ENCODE assay signal across 8 mouse cellular contexts in the genomic region with DNA sequence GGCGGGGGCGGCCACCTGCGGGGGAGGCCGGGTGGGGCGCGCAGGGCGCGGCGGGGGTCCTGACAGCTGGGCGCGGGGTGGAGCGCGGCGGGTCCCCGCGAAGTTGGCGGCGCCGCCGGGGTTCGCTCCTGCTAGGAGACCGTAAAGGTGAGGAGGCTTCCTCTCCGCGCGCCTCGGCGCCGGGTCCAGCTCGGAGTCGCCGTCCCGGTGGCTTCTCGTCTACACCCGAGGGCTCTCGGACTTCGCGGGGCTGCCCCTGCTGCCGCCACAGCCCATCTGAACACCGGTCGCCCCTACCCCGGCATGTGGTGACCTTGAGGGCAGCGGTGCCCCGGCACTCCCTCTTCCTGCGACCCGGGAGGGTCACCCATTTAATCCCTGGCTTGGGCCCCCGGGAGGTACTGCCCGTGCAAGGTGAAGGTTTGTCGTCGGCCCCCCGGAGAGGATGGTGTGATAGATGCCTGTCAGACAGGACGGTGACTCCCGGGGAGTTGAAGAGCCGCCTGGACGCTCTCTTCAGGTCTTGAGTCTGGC. TPM values are rescaled to one million over a fixed set of nuclear protein-coding genes. Genes with fewer than 3 reads are reported as not detected.
DNase-seq lines count a peak whose midpoint lies in the region; ATAC-seq and TF ChIP-seq lines count a peak whose summit lies in the region.

No protein-coding gene starts in this region.

- ATAC-seq in forebrain, postnatal 0 days, result no peak
- ATAC-seq in hindbrain, embryonic 14.5 days (ENCODE audit: low FRiP score), result no peak
- peak; percentile 5 for ATAC-seq in liver, embryonic 12.5 days

- peak overlapping the region; percentile 100 for H3K27ac ChIP-seq in layer of hippocampus, adult 2 months
- H3K27ac ChIP-seq in bone marrow, adult 2 months (ENCODE audit: control insufficient read depth, insufficient read depth, low read depth, low read length, poor library complexity), result peak overlapping the region; percentile 99
- H3K27ac ChIP-seq in forebrain, postnatal 0 days (ENCODE audit: low read depth, low read length), result peak overlapping the region; percentile 99
- peak overlapping the region; percentile 100 for H3K27ac ChIP-seq in hindbrain, embryonic 14.5 days
- H3K27ac ChIP-seq in liver, embryonic 12.5 days, result peak overlapping the region; percentile 99

- H3K9me3 ChIP-seq in forebrain, postnatal 0 days (ENCODE audit: low read length), result no peaks in the 10 kb centered on the region
- no peaks in the 10 kb centered on the region for H3K9me3 ChIP-seq in hindbrain, embryonic 14.5 days (ENCODE audit: control insufficient read depth, low read length)
- H3K9me3 ChIP-seq in liver, embryonic 12.5 days (replicated peaks), result no peaks in the 10 kb centered on the region

- no peaks in the 10 kb centered on the region for H3K27me3 ChIP-seq in forebrain, postnatal 0 days (ENCODE audit: insufficient read depth, low read length)
- no peaks in the 10 kb centered on the region for H3K27me3 ChIP-seq in hindbrain, embryonic 14.5 days (ENCODE audit: control insufficient read depth, insufficient read depth, low read length)
- H3K27me3 ChIP-seq in liver, embryonic 12.5 days (replicated peaks), result no peaks in the 10 kb centered on the region

- peak in 1 of 2 experiments; percentile 19 for DNase-seq in layer of hippocampus, adult 2 months (ENCODE audit: low spot score in 2 of 2)
- DNase-seq in layer of hippocampus, adult 18-20 months (ENCODE audit: low spot score in 2 of 2), result no peak
- no peak for DNase-seq in forebrain, postnatal 0 days
- DNase-seq in hindbrain, embryonic 14.5 days (ENCODE audit: low spot score), result no peak
- DNase-seq in natural killer cell, adult 2 months (ENCODE audit: low spot score in 2 of 2), result peak; percentile 23 to 32
- peak; percentile 51 to 53 for DNase-seq in thymus, postnatal 10 days (ENCODE audit: low spot score in 2 of 2)

- no peak for TF ChIP-seq CTCF in layer of hippocampus, adult 2 months (conservative IDR thresholded peaks at IDR 0.05)
- no peak for TF ChIP-seq CTCF in bone marrow, adult 2 months (IDR thresholded peaks at IDR 0.05; ENCODE audit: control insufficient read depth, insufficient read depth, low read length)
- no peak for TF ChIP-seq CTCF in forebrain, postnatal 0 days (IDR thresholded peaks at IDR 0.05; ENCODE audit: low read depth)

- peak overlapping the region; percentile 97 for H3K9ac ChIP-seq in forebrain, postnatal 0 days
- peak overlapping the region; percentile 95 for H3K9ac ChIP-seq in hindbrain, embryonic 14.5 days
- H3K9ac ChIP-seq in liver, embryonic 12.5 days, result peak overlapping the region; percentile 98

- peak overlapping the region; percentile 84 for H3K4me2 ChIP-seq in forebrain, postnatal 0 days (ENCODE audit: low read depth)
- peak overlapping the region; percentile 77 for H3K4me2 ChIP-seq in hindbrain, embryonic 14.5 days (replicated peaks)
- peak overlapping the region; percentile 96 for H3K4me2 ChIP-seq in liver, embryonic 12.5 days

- peak overlapping the region; percentile 96 for H3K4me3 ChIP-seq in layer of hippocampus, adult 2 months
- H3K4me3 ChIP-seq in bone marrow, adult 2 months (replicated peaks; ENCODE audit: control insufficient read depth, low read depth, low read length), result peak overlapping the region; percentile 75
- H3K4me3 ChIP-seq in forebrain, postnatal 0 days (ENCODE audit: low read depth, low read length), result peak overlapping the region; percentile 93
- peak overlapping the region; percentile 97 for H3K4me3 ChIP-seq in hindbrain, embryonic 14.5 days (replicated peaks; ENCODE audit: low read length)
- H3K4me3 ChIP-seq in liver, embryonic 12.5 days, result peak overlapping the region; percentile 99

- H3K4me1 ChIP-seq in bone marrow, adult 2 months (ENCODE audit: control insufficient read depth, insufficient read depth, low read length), result no peaks in the 10 kb centered on the region; the same call in 1 of the 2 replicates
- H3K4me1 ChIP-seq in forebrain, postnatal 0 days (ENCODE audit: insufficient read depth), result peaks cover 10% of the 10 kb centered on the region
- peaks cover 17% of the 10 kb centered on the region for H3K4me1 ChIP-seq in hindbrain, embryonic 14.5 days (replicated peaks; ENCODE audit: control insufficient read depth, insufficient read depth, low read length)
- H3K4me1 ChIP-seq in liver, embryonic 12.5 days, result peaks cover 32% of the 10 kb centered on the region

- WGBS in bone marrow, adult 2 months, result under 1% methylated on average over 45 of the region's 54 CpGs
- WGBS in forebrain, postnatal 0 days, result 5% methylated on average over 42 of the region's 54 CpGs
- WGBS in hindbrain, embryonic 14.5 days, result under 1% methylated on average over 31 of the region's 54 CpGs
- under 1% methylated on average over 47 of the region's 54 CpGs for WGBS in liver, embryonic 12.5 days (ENCODE audit: insufficient replicate concordance)

- H3K36me3 ChIP-seq in forebrain, postnatal 0 days (ENCODE audit: insufficient read depth), result no peaks in the 10 kb centered on the region
- H3K36me3 ChIP-seq in hindbrain, embryonic 14.5 days (replicated peaks; ENCODE audit: control insufficient read depth, insufficient read depth), result no peaks in the 10 kb centered on the region
- H3K36me3 ChIP-seq in liver, embryonic 12.5 days, result no peaks in the 10 kb centered on the region

- no peak for TF ChIP-seq POLR2A in bone marrow, adult 2 months (IDR thresholded peaks at IDR 0.05; ENCODE audit: borderline replicate concordance, control insufficient read depth, low read depth, low read length)

RNA-seq across cellular contexts. Expression of a gene that starts 1.3 kb away (rescaled TPM):
- total RNA-seq in layer of hippocampus, adult 2 months (2021), result 1,000 to 10,000 TPM; 1,026 to 1,053 TPM
- total RNA-seq in layer of hippocampus, adult 18-20 months (2021), result 1,000 to 10,000 TPM in 1 of 2 experiments, 100 to 1,000 TPM in 1; 905 to 1,057 TPM
- polyA plus RNA-seq in bone marrow, adult 2 months (2011; ENCODE audit: insufficient read depth, insufficient read length, low replicate concordance, missing spikeins), result 25.7 and 54.1 TPM in 2 replicates
- 200 and 203 TPM in 2 replicates for total RNA-seq in forebrain, postnatal 0 days (2014; rRNA removed)
- 214 and 319 TPM in 2 replicates for polyA plus RNA-seq in forebrain, postnatal 0 days (2015; fragmentation: Nextera tagmentation; extraction: Ambion mirVana)
- polyA plus RNA-seq in hindbrain, embryonic 14.5 days (2014; fragmentation: Nextera tagmentation; extraction: Ambion mirVana), result 296 and 305 TPM in 2 replicates
- polyA plus RNA-seq in liver, embryonic 12.5 days (2016; fragmentation: Nextera tagmentation; extraction: Ambion mirVana), result 46.9 and 48.9 TPM in 2 replicates

Comparison
In these comparisons a context has a peak if more than half of its experiments do, and no peak if none do; other contexts are left out.
1. DNase-seq: peak in natural killer cell, adult 2 months (2 of 2) and thymus, postnatal 10 days (2 of 2); none in layer of hippocampus, adult 18-20 months (0 of 2), forebrain, postnatal 0 days (single experiment) and hindbrain, embryonic 14.5 days (single experiment).
2. Peak in every context shown above with its lines, with median percentiles within 50 percentile points of each other: H3K27ac ChIP-seq, H3K4me3 ChIP-seq, H3K4me2 ChIP-seq and H3K9ac ChIP-seq.